Mouse (Mus musculus): ENCODE data around the gene Dyrk4. TPM values are rescaled to one million over a fixed set of nuclear protein-coding genes. Genes with fewer than 3 reads are reported as not detected.

Gene Dyrk4
- not detected in 2 replicates for polyA plus RNA-seq (2015; fragmentation: Nextera tagmentation; extraction: Ambion mirVana)

GRCm38 (mm10) chr6:126921111-126921881 lies at the start of gene Dyrk4:
Dyrk4 (minus strand) TSS chr6:126921839.
- Histone ChIP-seq H3K4me2 (peak within 1 kb of the TSS; percentile 26; the same call in 1 of the 2 replicates), H3K36me3 (peaks cover 29% of the 10 kb centered on the region), H3K27me3 (no peaks in the 10 kb centered on the region), H3K27ac (no peak within 1 kb of the TSS), H3K4me1 (0 out of 2 replicates have a peak, but pooled peaks cover 3% of the 10 kb centered on the region), H3K4me3 (0 out of 2 replicates have a peak within 1 kb of the TSS, but pooled peaks have one; percentile 13), H3K9me3 (no peaks in the 10 kb centered on the region), H3K9ac (no peak within 1 kb of the TSS)
- 16% methylated on average over 21 of the region's 21 CpGs for WGBS
- no peak for ATAC-seq (ENCODE audit: insufficient number of reproducible peaks, low FRiP score, low TSS enrichment, low read depth)

DNA sequence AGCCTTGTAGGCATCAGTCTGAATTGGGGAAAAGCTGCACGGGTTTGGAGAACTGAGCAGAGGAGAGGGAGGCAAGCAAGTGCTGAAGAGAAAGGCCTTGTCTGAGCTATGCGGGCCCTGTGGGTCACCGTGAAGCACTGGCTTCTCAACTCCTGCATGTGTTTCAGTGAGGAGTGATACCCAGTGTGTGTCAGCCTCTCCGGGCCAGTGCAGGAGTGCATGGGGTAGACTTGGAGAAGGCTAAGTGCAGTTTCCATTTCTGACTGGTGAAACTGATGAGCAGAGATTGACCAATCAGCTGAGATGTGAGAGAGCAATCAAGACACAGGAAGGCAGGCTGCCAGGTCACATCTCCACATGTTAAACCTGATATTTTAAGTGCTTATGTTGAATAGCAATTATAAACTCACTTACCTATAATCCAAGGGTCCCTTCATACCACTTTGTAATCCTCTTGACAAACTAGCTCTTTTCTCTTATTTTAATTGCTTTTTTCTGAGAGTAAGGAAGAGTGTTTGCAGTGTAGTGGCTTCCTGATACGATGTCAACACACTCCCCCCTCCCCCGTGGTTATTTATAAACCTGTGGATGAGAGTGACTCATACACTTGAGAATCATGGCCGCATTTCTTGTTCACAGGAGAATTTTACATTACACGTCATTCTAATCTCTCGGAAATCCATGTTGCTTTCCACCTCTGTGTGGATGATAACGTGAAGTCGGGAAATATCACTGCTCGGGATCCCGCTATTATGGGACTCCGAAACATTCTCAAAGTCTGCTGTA lies 44.8 kb upstream of the Dyrk4 start:
- Histone ChIP-seq H3K4me1 (no peaks in the 10 kb centered on the region), H3K36me3 (peaks cover 23% of the 10 kb centered on the region), H3K4me3 (no peak overlapping the region), H3K9ac (no peak overlapping the region), H3K4me2 (no peak overlapping the region), H3K9me3 (no peaks in the 10 kb centered on the region), H3K27ac (no peak overlapping the region), H3K27me3 (no peaks in the 10 kb centered on the region)
- no peak for ATAC-seq (ENCODE audit: insufficient number of reproducible peaks, low FRiP score, low TSS enrichment, low read depth)
- 81% methylated on average over 14 of the region's 14 CpGs for WGBS

DNA sequence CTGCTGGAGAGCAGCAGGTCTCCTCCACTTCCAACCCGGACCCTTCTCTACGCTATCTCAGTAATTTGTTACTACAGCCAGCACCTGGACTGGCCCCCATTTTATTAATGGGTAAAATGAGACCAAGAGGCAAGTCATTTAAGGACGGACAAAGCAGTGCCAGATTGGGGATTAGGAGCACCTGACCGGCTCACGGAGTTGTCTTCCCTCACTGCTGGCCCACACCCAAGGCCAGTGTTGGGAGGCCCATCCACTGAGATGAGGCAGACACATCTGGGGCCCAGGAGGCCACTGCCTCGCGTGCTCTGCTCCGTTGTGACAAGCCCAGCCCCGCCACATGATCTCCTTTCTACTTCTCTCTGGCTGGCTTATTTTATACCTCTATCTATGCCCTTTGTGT lies 41.8 kb upstream of the Dyrk4 start:
- Histone ChIP-seq H3K4me3 (no peak overlapping the region), H3K27me3 (no peaks in the 10 kb centered on the region), H3K9me3 (no peaks in the 10 kb centered on the region), H3K36me3 (peaks cover 28% of the 10 kb centered on the region), H3K27ac (no peak overlapping the region), H3K9ac (no peak overlapping the region), H3K4me1 (no peaks in the 10 kb centered on the region), H3K4me2 (no peak overlapping the region)
- WGBS: 65% methylated on average over 9 of the region's 9 CpGs
- no peak for ATAC-seq (ENCODE audit: insufficient number of reproducible peaks, low FRiP score, low TSS enrichment, low read depth)

GRCm38 (mm10) chr6:126962709-126963108 lies 41.1 kb upstream of the Dyrk4 start:
- no peak overlapping the region for H3K4me3 ChIP-seq
- no peak overlapping the region for H3K4me2 ChIP-seq
- H3K9ac ChIP-seq: no peak overlapping the region
- no peak overlapping the region for H3K27ac ChIP-seq
- H3K27me3 ChIP-seq: no peaks in the 10 kb centered on the region
- no peak for ATAC-seq (ENCODE audit: insufficient number of reproducible peaks, low FRiP score, low TSS enrichment, low read depth)
- no peaks in the 10 kb centered on the region for H3K9me3 ChIP-seq
- no peaks in the 10 kb centered on the region for H3K4me1 ChIP-seq
- 83% methylated on average over 5 of the region's 5 CpGs for WGBS
- peaks cover 21% of the 10 kb centered on the region for H3K36me3 ChIP-seq

DNA sequence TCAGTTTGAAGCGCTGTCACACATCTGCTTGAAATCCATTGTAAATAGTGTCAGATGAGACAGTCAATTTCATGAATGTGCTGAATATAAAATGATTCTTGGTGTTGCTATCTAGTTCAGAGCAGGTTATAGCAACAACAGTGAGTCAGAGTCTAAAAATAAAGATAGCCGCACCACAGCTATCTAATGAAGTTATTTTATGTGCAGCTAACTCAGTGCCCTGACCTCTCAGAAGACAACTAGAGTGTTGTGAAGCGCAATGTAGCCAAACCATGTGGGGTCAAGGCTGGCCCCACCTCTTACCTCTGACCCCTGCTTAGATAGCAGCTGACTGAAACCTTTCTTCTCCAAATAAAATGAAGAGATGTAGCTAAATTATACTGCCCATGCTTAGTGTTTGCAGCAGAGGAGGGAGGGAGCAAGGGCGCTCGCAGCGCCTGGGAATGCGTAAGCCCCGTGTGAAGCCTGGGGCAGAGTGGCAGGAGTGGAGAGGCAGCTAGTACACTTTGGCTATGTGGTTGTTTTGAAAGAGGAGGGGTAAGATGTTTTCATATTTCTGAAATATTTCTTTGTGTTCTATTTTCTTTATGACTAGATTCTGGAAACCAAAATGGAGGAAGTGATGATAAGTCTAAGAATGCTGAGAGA lies 39.9 kb upstream of the Dyrk4 start:
- Histone ChIP-seq H3K36me3 (peaks cover 31% of the 10 kb centered on the region), H3K9ac (no peak overlapping the region), H3K4me1 (no peaks in the 10 kb centered on the region), H3K4me3 (no peak overlapping the region), H3K27me3 (no peaks in the 10 kb centered on the region), H3K27ac (no peak overlapping the region), H3K9me3 (no peaks in the 10 kb centered on the region), H3K4me2 (no peak overlapping the region)
- WGBS: 76% methylated on average over 8 of the region's 8 CpGs
- no peak for ATAC-seq (ENCODE audit: insufficient number of reproducible peaks, low FRiP score, low TSS enrichment, low read depth)

DNA sequence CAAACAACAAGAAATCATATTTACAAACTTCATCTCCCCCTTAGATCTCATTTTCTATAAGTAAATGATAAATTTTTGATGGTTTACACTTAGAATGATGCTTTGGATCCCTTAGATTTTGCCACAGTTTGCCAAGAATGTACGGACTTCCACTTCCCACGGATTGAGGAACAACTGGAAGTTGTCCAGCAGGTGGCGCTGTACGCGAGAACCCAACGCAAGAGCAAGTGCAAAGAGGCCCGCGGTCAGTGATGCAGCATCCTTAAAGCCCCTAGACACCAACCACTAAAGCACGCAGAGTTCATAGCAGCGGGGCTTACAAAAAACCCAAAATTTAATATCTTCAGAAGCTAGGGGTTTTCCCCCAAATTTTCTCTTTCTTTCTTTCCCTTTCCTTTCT lies 34.1 kb upstream of the Dyrk4 start:
- peaks cover 39% of the 10 kb centered on the region for H3K36me3 ChIP-seq
- no peak for ATAC-seq (ENCODE audit: insufficient number of reproducible peaks, low FRiP score, low TSS enrichment, low read depth)
- no peak overlapping the region for H3K27ac ChIP-seq
- H3K9ac ChIP-seq: no peak overlapping the region
- H3K4me2 ChIP-seq: no peak overlapping the region
- no peaks in the 10 kb centered on the region for H3K27me3 ChIP-seq
- H3K9me3 ChIP-seq: no peaks in the 10 kb centered on the region
- no peaks in the 10 kb centered on the region for H3K4me1 ChIP-seq
- H3K4me3 ChIP-seq: no peak overlapping the region
- whole genome bisulfite sequencing: 8% methylated on average over 10 of the region's 10 CpGs

- ATAC-seq (ENCODE audit: insufficient number of reproducible peaks, low FRiP score, low TSS enrichment, low read depth): no peak
These were observed 26.7 kb upstream of the Dyrk4 start for GRCm38 (mm10) chr6:126948336-126948735.

DNA sequence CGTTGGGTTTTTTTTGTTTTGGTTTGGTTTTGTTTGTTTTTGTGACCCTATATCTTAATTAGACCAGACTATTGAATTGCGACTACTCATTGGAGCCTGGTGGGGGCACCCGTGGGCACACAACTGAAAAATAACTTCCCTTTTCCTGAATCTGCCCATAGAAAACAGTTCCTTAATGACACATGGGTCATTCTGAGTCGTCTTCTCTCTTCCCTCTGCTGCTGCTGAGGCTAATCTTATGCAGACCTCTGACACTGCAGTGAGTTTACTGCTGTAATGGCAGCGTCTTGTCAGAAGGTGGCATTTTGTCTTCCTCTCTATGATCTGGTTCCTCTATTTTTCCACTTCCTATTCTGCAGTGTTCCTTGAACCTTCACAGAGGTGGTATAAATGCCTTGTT lies 18.8 kb upstream of the Dyrk4 start:
- H3K27ac ChIP-seq: no peak overlapping the region
- H3K4me3 ChIP-seq: peak overlapping the region; percentile 79
- no peak overlapping the region for H3K9ac ChIP-seq
- peak overlapping the region; percentile 96 for H3K4me2 ChIP-seq
- H3K36me3 ChIP-seq: peaks cover 19% of the 10 kb centered on the region
- WGBS: 7% methylated on average over 5 of the region's 5 CpGs
- no peaks in the 10 kb centered on the region for H3K27me3 ChIP-seq
- peaks cover 19% of the 10 kb centered on the region for H3K4me1 ChIP-seq
- H3K9me3 ChIP-seq: no peaks in the 10 kb centered on the region
- ATAC-seq (ENCODE audit: insufficient number of reproducible peaks, low FRiP score, low TSS enrichment, low read depth): no peak

More at GRCm38 (mm10) chr6:126948336-126948735, 26.7 kb upstream of the Dyrk4 start:
- no peaks in the 10 kb centered on the region for H3K9me3 ChIP-seq
- H3K27ac ChIP-seq: no peak overlapping the region
- no peaks in the 10 kb centered on the region for H3K27me3 ChIP-seq
- H3K36me3 ChIP-seq: peaks cover 54% of the 10 kb centered on the region
- no peak overlapping the region for H3K9ac ChIP-seq
- no peaks in the 10 kb centered on the region for H3K4me1 ChIP-seq
- 93% methylated on average over 4 of the region's 4 CpGs for WGBS
- no peak overlapping the region for H3K4me3 ChIP-seq
- H3K4me2 ChIP-seq: no peak overlapping the region

- H3K27ac ChIP-seq: peak within 1 kb of the TSS; percentile 33; the same call in 1 of the 2 replicates
These were observed 18.0 kb upstream of the Dyrk4 start, which contains the start of the genes Rad51ap1 and D6Wsu163e for GRCm38 (mm10) chr6:126939487-126940171. Rad51ap1 (minus strand) TSS chr6:126939587. D6Wsu163e (plus strand) TSS chr6:126939962.

DNA sequence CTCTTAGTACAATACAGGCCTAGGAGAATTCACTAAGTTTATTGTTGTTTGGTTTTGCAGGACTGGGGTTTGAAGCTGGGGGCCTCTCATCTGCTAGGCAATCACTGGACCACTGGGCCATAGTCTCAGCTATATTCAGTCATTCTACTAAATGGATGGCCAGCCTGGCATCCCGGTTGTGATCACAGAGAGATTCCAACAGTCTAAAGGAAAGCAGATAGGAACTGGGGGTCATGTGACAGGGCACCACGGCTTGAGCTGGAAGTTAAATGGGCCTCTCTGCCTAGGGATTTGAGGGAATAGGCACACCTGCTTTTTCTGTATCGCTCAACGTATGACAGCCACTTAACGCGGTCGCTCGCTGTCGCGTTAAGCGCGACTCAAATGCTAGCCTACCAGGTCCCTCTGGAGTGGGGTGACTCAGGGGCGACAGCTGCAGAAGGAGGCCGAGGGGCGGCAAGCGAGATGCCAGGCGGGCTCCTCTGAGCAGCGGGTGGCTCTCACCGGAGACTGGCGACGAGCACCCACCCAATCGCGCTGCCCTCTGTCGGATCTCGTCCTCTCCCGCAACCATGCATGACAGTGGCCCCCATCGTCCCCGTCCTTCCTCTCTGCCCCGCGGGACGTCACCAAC lies 17.3 kb upstream of the Dyrk4 start:
- no peaks in the 10 kb centered on the region for H3K27me3 ChIP-seq
- no peaks in the 10 kb centered on the region for H3K9me3 ChIP-seq
- peak overlapping the region; percentile 69 for H3K9ac ChIP-seq
- H3K27ac ChIP-seq: no peak overlapping the region
- H3K4me2 ChIP-seq: peak overlapping the region; percentile 96
- H3K4me1 ChIP-seq: peaks cover 19% of the 10 kb centered on the region
- ATAC-seq (ENCODE audit: insufficient number of reproducible peaks, low FRiP score, low TSS enrichment, low read depth): no peak; the same call in 1 of the 2 replicates
- under 1% methylated on average over 31 of the region's 31 CpGs for WGBS
- H3K36me3 ChIP-seq: peaks cover 6% of the 10 kb centered on the region; the same call in 1 of the 2 replicates
- H3K4me3 ChIP-seq: peak overlapping the region; percentile 79

More at GRCm38 (mm10) chr6:126939487-126940171, 18.0 kb upstream of the Dyrk4 start, which contains the start of the genes Rad51ap1 and D6Wsu163e:
- peak within 1 kb of the TSS; percentile 69 for H3K9ac ChIP-seq
- H3K4me3 ChIP-seq: peak within 1 kb of the TSS; percentile 79
- peak within 1 kb of the TSS; percentile 96 for H3K4me2 ChIP-seq
- peaks cover 12% of the 10 kb centered on the region for H3K36me3 ChIP-seq
- H3K27me3 ChIP-seq: no peaks in the 10 kb centered on the region
- no peaks in the 10 kb centered on the region for H3K9me3 ChIP-seq
- peak; percentile 97 for ATAC-seq (ENCODE audit: insufficient number of reproducible peaks, low FRiP score, low TSS enrichment, low read depth)
- peaks cover 19% of the 10 kb centered on the region for H3K4me1 ChIP-seq
- under 1% methylated on average over 33 of the region's 33 CpGs for WGBS

DNA sequence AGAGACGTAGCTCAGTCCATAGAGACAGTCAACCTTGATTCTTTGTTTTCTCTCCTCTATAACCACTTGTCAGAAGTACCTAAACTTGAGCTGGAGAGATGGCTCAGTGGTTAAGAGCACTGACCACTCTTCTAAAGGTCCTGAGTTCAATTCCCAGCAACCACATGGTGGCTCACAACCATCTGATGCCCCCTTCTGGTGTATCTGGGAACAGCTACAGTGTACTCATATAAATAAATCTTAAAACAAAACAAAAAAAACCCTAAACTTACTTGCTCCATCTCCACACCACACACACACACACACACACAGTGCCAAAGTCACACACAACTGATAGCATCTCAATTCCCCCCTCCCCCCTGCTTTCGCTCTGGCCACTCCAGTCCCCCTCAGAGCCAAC lies 16.4 kb upstream of the Dyrk4 start:
- ATAC-seq (ENCODE audit: insufficient number of reproducible peaks, low FRiP score, low TSS enrichment, low read depth): no peak
- no peaks in the 10 kb centered on the region for H3K9me3 ChIP-seq
- H3K27me3 ChIP-seq: no peaks in the 10 kb centered on the region
- no peak overlapping the region for H3K27ac ChIP-seq
- H3K4me1 ChIP-seq: peaks cover 19% of the 10 kb centered on the region
- H3K9ac ChIP-seq: no peak overlapping the region
- H3K4me2 ChIP-seq: peak overlapping the region; percentile 96
- WGBS: 68% methylated on average over 2 of the region's 2 CpGs
- H3K4me3 ChIP-seq: peak overlapping the region; percentile 79
- H3K36me3 ChIP-seq: peaks cover 13% of the 10 kb centered on the region; the same call in 1 of the 2 replicates

Data from limb, embryonic 15.5 days (tissue).